Mouse (Mus musculus) thymus, adult 2 months (tissue): ENCODE data around the gene Taf8.

Experiments
- CTCF ChIP-seq: fragments of 200-500 bp; IDR thresholded peaks from 2 replicates; pipeline ENCODE4 v1.5.1; 2012; ENCODE audit warnings: mild to moderate bottlenecking, control low read depth, low read length, moderate library complexity, borderline replicate concordance; ENCODE audit not compliant: control insufficient read depth, poor library complexity, insufficient read depth; ENCODE audit errors: extremely low read depth
- POLR2A ChIP-seq: fragments of 200-500 bp; IDR thresholded peaks from 2 replicates; pipeline ENCODE4 v1.6.1; 2012; ENCODE audit warnings: mild to moderate bottlenecking, low read length, control low read depth, moderate library complexity; ENCODE audit not compliant: control insufficient read depth, poor library complexity, insufficient read depth; ENCODE audit errors: extremely low read depth

- TF ChIP-seq CTCF (no peak), POLR2A (no peak)
Measured at GRCm38 (mm10) chr17:47462209-47462608, 39.9 kb downstream of the Taf8 start.
